Mouse (Mus musculus) myocyte (in vitro differentiated cells): ENCODE results near the gene Aldh3a2.

Experiments used
- E2F4 ChIP-seq: IDR thresholded peaks from one replicate; pipeline ENCODE4 v1.6.1; 2011; ENCODE audit warnings: mild to moderate bottlenecking, control low read depth, moderate library complexity; ENCODE audit not compliant: insufficient read depth
- MAX ChIP-seq: IDR thresholded peaks from one replicate; pipeline ENCODE4 v1.6.1; 2011; ENCODE audit warnings: low read depth, mild to moderate bottlenecking, control low read depth
- MYOD1 ChIP-seq, 3 experiments: IDR thresholded peaks; one replicate each; pipeline ENCODE4 v1.6.1; 2011; ENCODE audit warnings: control low read depth in 2 of 3, low read depth in 2 of 3, mild to moderate bottlenecking in 2 of 3, moderate library complexity in 1 of 3; ENCODE audit not compliant: insufficient read length in 2 of 3, control insufficient read depth in 1 of 3
- MYOG ChIP-seq, 3 experiments: IDR thresholded peaks; one replicate each; pipeline ENCODE4 v1.6.1; 2011; ENCODE audit warnings: control low read depth in 2 of 3, low read depth in 2 of 3, mild to moderate bottlenecking in 2 of 3; ENCODE audit not compliant: insufficient read length in 2 of 3, control insufficient read depth in 1 of 3, insufficient read depth in 1 of 3
- POLR2A ChIP-seq: IDR thresholded peaks from one replicate; pipeline ENCODE4 v1.6.1; 2011; ENCODE audit warnings: low read depth, mild to moderate bottlenecking, control low read depth, moderate library complexity; ENCODE audit not compliant: insufficient read length
- POLR2AphosphoS2 ChIP-seq: IDR thresholded peaks from one replicate; pipeline ENCODE4 v1.6.1; 2011; ENCODE audit warnings: low read depth, control low read depth; ENCODE audit not compliant: insufficient read length
- REST ChIP-seq: IDR thresholded peaks from one replicate; pipeline ENCODE4 v1.6.1; 2011; ENCODE audit warnings: mild to moderate bottlenecking, control low read depth, moderate library complexity; ENCODE audit not compliant: insufficient read depth, insufficient read length
- SRF ChIP-seq: IDR thresholded peaks from one replicate; pipeline ENCODE4 v1.6.1; 2011; ENCODE audit warnings: low read depth; ENCODE audit not compliant: control insufficient read depth, insufficient read length
- TCF12 ChIP-seq: IDR thresholded peaks from one replicate; pipeline ENCODE4 v1.6.1; 2011; ENCODE audit warnings: mild to moderate bottlenecking, control low read depth; ENCODE audit not compliant: poor library complexity, insufficient read depth, severe bottlenecking
- TCF3 ChIP-seq: IDR thresholded peaks from one replicate; pipeline ENCODE4 v1.6.1; 2011; ENCODE audit warnings: low read depth, control low read depth; ENCODE audit not compliant: insufficient read length
- USF1 ChIP-seq: IDR thresholded peaks from one replicate; pipeline ENCODE4 v1.6.1; 2011; ENCODE audit warnings: low read depth, mild to moderate bottlenecking, control low read depth, moderate library complexity

DNA sequence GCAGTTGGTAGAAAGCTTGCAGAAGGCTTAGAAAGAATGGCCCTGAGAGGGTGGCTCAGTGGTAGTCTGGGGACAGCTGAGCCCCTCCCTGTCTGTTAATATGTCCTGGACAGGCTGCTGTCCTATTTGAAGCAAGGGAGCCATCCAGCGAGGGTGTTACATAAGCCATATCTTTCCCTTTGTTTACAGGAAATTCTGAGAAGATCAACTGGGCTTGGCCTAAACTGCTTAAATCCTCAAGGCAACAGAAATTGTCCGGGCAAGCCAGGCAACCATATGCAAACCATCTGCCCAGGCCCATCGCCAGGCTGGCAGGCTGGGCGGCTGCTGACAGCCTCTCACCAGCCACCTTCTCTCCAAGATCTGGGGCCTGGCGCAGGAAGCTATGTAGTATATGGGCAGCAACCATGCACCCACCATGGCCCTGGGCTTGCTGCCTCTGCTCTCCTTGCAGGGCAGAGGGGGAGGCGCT lies 41.3 kb downstream of the Aldh3a2 start:
- TF ChIP-seq POLR2AphosphoS2 = no peak
- no peak for TF ChIP-seq POLR2A
- TF ChIP-seq MAX = no peak
- TF ChIP-seq TCF3 = no peak
- no peak for TF ChIP-seq MYOG (IDR thresholded peaks at IDR 0.05; ENCODE audit: control insufficient read depth in 1 of 3, insufficient read depth in 1 of 3, insufficient read length in 2 of 3, low read depth in 2 of 3)
- TF ChIP-seq USF1 = no peak
- no peak for TF ChIP-seq MYOD1 (IDR thresholded peaks at IDR 0.05; ENCODE audit: control insufficient read depth in 1 of 3, insufficient read length in 2 of 3, low read depth in 2 of 3)
- no peak for TF ChIP-seq E2F4
- TF ChIP-seq REST = no peak
- TF ChIP-seq TCF12 = no peak
- no peak for TF ChIP-seq SRF
